Mouse (Mus musculus): ENCODE measurements around the gene Arhgap19.
A peak's percentile ranks its signal among the peaks of the same experiment; 100 is the strongest.
"Not testable (repeated sequence)": the region's sequence is repeated elsewhere in the genome, so short reads cannot be mapped to it uniquely, and the experiment has no call there.

Arhgap19 gene

DNA sequence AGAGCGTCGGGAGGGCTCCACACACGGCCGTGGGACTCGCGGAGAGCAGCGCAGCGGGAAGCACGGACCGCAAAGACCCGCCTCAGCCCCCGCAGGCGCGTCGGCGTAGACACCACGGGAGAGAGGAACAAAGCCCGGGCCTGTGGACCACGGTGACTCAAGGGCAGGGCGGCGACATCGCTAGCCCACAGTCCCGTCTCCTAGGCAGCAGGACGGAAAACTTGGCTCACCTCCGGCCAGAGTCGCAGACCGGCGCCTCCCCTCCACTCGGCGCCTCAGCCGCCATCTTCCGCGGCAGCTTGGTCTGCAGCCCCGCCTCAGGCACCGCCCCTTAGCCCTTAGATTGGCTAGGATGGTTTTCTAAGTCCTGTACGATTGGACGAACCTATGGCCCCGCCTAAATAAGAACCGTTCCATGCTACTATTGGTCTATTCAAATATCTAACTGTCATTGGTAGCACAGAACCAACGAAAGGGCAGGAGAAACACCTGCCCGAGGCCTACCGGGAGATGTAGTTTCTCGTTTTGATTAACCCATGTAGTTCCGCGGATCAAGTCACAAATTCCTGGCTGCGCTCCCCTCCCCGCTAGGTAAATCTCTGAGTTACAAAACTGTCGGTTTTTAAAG is at the start of gene Arhgap19:
Gene Arhgap19 (minus strand): TSS at position 306 of the 628 bp plus-strand sequence.
- DNase-seq: peak; percentile 100

DNA sequence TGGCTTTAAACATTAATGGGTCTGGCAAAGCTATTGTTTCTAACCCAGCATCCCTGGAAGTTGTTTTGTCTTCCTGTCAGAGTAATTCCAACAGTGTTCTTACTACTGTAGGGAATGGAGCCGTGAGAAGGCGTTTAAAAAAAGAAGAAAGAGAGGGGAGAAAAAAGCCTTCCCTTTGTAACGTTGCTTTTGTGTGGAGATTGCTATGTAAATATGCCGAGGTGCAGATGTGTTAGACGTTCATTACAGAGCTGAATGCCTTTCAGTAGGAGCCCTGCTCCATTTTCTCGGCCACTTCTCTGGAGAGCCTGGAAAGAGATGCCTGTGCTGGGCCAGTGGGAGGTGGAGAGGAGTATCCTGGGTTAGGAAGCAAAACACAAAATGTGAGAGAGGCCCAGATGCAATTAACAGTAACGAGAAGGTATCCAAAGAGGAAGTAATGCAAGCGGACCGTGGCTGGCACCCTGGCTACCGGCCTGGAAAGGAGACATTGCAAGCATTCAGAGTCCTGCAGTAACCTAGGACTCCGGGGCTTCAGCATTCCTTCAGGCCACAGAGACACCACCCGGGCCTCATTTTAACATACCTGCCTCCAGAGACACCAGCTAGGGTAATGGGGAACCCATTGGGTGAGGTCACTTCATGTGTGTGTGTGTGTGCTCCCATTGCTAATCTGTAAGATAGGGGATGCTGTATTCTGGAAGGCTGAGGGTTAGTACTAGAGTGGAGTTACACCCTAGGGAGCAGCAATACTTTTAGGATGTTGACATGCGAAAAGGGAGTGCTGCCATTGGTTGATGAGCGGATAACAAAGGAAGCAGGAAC is 49.1 kb upstream of the Arhgap19 start:
- no peak for DNase-seq

DNA sequence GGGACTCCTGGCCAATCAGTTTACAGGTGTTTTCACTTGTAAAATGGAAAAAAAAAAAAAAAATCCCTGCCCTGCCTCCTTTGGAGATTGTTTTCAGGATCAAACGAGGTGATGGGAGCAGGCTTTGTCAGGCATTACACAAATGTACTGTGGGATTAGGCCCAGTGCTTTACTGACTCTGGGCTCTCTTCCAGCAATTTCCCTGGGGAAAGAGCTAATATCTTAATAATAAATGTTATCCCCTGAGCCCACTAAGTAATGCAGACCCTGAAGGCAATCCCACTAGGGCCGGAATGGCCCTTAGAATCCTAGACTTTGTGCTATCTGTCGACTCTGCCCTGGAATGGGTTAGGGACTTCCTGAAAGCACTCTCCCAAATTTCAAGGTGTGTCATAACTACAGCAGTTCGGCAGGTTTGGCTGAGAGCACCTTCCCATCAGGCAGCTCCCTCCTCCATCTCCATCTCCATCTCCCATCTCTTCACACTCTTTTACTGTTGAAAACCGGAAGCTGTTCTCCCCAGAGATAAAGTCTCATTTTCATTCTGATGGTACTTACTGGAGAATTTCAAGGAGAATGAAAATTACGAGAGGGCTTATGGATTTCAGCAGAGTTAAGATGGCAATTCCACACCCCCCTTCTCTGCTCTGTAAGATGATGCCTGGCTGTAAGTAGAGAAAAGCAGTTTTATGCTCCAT is 48.3 kb upstream of the Arhgap19 start:
- DNase-seq: no peak

DNA sequence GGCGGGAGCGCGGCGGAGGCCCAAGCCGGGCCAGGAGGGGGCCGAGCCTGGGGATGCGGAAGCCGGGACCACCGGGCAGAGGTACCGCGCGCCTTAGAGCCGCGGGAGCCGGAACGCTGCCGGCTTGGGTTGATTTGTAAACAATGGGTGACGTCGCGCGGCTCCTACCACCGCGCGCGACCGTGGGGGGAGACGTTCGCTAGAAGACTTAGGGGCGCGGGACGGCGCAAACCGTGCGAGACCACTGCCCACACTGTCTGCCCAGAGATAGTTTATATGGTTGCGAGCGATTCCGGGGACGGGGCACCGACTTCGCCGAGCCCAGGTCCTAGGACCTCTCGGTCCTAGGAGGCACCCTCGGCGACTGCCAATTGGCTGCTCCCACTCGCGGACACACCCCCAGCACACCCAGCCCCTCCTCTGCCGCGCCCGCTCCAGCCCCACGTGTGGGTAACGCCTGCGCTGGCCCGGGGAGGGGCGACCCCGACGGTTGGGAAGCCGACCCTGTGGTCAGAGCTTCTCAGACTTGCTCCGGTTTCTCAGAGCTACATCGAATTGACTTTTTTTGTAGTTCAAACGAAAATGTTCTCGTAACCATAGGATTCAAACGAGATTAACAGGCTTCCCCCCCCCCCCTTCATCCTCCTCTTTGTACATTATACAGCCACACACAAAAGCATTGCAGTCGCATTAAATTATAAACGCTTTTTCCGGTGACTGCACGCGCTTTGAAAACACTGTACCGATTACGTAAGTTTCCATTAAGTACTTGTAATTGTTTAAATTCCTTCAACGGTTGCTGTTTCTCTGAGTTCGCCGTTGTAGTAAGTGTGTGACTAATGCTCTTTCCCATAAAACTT is 46.4 kb upstream of the Arhgap19 start, which contains the start of gene Frat2:
Gene Frat2 (minus strand): TSS at position 141 of the 860 bp plus-strand sequence.
- peak; percentile 99 for DNase-seq

DNA sequence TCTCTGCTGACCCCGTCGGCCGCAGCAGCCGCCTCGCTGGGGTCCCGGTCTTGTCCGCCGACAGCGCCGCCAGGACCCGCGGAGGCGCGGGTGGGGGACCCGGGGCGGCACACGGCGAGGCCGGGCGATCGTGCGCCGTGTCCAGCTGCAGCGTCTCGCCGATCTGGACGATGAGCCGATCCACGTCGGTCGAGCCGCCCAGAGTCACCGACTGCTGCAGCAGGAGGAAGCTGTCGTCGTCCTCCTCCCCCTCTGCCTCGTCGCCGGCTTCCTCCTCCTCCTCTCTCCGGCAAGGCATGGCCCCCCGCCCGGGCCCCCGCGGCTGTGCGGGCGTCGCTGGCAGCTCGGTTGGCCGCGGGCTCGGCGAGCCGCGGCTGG is 45.8 kb upstream of the Arhgap19 start:
- DNase-seq: not testable (repeated sequence)

DNA sequence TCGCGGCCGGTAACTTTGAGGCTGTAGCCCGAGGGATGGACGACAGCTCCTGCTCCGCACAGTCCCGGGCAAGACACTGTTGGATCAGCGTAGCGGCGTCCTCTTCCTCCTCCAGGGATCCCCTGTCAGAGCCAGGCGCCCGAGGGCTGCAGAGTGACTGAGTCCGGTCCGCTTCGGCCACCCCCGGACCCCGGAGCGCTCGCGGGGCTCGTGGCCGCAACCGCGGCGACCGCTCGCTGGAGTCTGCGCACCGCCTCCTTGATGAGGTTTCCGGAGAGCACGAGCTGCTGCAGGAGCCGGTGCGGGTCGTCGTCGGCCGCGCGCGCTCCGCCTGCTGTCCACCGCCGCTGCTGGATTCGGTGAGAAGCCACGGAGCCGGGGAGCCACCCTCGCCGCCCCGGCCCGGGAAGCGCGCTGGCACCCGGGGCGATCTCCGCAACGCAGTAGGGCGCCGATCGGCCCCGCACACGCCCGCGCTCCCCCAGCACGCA is 45.3 kb upstream of the Arhgap19 start:
- DNase-seq: peak; percentile 95

DNA sequence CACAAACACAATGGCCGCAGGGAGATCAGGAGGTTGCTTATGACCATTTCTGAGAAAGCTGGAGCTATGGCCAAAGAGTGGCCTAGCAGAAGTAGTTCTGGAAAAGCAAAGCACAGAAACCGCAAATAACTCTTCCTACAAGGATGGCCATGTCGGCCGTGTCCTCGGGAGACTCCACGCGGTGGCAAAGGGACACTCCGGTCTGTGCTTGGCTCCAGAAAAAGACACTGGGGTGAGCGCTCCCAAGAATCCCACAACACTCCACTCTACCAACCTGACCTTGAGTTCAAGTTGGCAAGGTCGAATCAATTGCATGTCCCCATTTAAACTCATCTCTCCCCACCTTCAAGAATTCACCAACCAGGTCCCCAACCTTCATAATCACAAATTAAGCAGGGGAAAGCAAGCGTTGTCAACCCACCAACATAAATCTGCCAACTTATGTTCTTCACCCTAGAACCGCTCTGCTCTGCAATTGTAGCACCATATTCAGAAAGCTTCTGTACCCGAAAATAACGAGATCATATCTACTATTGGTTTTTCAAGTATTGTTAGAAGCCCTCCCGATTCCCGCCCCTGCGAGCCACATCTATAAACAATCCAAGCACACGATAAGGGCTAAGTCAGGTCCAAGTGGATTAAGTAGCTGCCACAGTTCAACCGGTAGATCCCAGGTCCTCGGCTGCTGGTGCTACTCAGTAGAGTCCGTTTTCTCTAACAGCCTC is 44.7 kb upstream of the Arhgap19 start:
- no peak for DNase-seq

DNA sequence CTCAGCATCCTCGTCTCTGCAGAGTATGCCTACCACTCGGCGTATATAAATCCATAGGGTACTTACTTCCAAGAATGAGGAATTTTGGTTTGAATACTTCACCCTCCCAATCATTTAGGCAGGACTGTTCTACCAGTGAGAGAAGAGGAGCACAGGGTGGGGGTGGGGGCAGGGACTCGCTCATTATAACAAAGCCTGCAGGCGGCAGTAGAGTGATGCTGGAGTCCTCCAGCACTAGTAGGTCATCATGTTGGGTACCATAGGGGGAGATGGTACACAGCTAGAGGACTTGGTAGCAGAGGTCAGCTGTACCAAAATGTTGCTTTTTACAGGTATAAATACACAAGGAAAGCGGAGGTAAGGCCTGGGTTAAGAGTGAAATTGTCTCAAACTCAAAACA is 42.5 kb upstream of the Arhgap19 start:
- DNase-seq: no peak

DNA sequence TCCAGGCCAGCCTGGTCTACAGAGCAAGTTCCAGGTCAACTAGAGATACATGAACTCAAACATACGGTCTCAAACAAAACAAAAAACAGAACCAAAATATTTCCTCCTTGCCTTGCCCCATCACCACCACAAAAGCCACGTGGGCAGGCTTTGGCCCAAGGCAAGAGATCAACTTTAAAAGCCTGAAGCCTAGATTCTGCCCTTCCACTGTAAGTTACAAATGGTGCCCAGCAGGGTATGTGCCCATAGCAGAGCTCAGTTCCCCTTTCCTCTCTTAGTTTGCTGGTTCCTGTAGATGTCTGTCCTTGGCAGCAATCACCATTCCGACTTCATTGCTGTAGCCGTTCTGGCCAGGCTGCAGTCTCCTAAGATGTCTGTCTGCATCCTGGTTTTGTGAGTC is 40.9 kb upstream of the Arhgap19 start:
- no peak for DNase-seq

DNA sequence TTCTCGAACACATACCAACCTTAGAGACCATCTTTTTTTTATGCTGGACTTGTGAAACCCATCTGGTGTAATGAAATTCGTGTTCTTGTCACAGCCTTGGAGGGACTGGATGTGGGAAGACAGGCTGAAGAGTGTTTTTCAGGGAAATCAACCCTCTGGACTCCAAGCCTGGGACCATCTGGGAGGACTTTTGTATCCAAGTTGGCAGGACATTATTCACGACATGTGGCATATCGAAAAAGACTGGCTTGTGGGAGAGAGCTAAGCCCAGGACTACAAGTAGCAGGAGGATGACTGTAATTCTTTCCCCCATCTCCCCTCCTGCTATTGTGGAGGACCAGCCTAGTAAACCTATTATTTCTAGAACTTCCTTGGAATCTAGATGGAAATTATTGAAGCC is 40.3 kb upstream of the Arhgap19 start:
- DNase-seq: no peak

DNA sequence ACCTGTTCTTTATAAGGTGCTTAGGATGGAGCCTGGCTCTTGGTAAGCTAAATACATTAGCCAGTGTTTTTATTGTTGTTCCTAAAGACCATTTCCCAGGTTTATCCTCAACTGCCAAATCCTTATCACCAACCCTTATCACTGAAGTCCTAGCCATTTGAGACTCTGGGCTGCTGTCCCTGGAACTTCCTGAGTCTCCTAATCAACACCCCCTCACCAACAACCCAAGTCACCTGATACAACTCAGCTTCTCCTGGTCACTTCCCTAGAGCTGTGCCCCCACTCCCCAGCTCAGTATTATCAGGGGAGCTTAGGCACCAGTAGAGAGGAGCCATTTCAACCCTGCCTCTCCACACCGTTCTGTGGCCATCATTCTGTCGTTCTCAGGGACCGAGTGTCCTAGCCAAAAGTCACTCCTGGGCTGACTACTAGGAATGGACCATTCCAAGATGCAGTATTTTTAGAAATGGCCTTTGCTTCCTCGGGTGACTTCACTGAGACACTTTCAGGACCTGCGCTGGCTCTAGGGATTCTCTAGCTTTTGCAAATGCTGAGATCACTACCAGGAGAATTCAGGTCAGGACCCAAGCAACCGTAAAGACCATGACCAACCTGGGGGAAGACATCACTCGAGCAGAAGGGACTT is 39.4 kb upstream of the Arhgap19 start:
- DNase-seq: no peak

DNA sequence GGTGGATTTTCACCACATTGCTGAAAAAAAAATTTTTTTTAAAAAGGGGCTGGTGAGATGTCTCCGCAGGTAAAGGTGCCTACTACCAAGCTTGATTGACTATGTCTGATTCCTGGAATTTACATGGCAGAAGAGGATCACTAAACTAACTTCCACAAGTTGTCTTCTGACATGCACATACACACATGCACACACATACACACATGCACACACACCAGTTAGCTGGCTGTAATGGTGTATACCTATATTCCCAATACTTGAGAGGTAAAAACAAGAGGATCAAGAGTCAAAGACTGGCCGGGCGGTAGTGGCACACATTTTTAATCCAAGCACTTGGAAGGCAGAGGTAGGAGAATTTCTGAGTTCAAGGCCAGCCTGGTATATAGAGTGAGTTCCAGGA is 37.8 kb upstream of the Arhgap19 start:
- DNase-seq: no peak

DNA sequence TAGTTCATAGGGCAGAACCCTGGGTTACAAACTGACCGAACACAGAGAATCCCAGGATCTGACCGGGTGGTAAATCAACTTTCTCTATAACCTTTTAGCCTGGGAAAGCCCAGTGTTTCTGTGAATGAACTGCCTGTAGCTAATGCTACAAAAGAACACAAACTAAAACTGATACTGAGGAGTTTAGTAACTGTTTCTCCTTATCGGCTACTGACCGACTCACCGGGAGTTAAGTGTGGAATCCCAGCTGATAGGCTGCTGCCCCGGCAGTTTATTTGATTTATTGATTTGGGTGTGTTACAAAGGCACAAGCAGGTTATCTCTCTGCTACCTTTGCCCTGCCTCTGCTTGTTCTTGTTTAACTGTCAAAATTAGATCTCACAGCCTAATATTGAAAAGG is 37.0 kb upstream of the Arhgap19 start:
- no peak for DNase-seq

DNA sequence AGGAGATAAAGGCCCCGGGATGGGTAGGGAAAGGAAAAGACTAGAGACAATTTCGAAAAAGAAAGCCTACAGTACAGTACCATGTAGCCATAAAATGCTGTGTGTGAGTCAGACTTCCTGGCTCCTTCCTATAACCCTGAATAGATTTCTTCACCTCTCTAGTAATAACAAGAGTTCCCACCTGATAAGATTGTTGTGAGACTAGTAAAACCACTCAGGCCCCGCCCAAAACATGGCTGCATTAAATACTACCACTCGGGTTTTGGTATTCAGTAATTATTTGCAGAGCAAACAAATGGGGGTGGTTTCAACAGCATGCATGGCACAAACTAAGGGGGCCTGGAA is 36.0 kb upstream of the Arhgap19 start:
- no peak for DNase-seq

DNA sequence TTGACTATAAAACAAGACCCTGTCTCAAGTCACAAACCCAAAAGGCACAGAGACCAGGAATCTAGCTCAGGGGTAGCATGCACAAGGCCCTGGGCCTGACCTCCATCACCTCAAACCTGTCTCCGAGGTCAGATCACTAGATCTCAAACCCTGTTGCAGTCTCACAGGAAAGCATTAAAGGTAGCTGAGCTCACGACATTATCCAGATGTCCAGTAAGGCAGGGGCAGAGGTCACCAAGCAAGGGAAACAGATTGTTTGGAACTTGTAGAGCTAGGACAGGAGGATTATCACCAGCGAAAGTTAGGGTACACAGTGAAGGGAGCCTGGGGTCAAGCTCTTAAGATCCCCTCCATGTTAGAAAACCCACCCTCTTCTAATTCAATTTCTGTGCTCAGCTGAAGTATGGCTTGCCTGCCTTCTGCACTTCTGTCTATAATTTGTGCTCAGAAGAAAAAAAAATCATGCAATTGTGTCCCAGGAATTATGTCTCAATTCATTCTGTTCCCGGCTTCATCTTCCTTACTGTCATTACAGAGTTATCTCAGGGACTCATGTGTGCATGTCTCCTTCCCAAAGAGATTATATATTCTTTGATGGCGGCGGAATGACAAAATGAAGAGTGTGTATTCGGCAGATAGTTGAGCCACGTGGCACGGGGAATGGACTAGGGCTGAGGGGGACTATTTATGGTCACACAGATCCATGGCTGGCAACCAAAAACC is 35.5 kb upstream of the Arhgap19 start:
- DNase-seq: no peak

DNA sequence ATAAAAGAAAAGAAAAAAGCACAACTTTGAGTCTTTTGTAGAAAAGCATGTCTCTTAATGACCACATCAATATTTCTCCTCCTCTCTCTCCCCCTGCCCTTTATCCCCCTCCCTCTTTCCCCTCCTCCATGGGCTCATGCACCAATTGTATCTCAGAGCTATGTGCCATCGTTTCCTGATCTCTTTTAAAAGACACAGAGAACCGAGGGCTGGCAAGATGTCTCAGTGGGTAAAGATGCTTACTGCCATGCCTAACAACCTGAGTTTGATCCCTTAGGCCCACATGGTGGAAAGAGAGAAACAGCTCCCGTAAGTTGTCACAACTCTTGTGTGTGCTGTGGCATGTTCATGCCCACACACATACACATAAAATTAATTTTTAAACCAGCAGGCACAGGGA is 34.9 kb upstream of the Arhgap19 start:
- no peak for DNase-seq

DNA sequence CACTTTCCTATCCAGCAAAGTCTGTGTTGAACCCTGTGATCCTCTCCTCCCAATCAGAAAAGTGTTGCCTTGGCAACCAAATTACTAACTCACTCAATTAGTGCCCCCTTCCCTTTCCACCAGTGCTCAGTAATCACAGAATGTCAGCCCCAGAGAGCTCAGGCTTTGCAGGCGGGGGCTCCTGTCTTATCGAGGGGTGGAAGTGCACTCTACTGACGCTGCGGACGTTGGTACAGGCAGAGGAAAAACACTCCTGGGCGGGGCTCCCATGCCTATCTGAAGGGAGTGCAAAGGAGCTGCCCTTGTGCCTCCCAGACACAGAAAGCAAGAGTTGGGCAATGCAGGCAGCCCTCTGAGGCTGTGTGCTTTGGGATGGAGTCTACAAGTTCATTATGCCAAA is 34.0 kb upstream of the Arhgap19 start:
- peak; percentile 93 for DNase-seq

DNA sequence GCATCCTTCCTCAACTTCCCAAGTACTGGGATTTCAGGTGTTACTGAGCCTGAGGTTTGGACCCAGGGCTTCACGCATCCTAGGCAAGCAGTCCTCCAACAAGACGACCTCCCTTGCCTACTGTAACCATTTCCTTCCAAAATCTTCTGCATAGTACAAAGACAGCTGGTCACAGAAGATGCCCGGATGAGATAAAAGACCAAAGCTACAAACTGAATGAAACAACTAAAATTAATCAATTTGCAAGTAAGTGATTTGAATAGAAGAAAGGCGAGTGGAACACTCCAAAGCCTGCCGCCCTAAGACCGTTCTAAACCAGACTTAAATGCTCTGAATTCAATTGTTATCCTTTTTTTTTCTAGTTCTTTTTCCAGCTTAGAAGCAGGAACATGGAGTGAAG is 33.6 kb upstream of the Arhgap19 start:
- no peak for DNase-seq

DNA sequence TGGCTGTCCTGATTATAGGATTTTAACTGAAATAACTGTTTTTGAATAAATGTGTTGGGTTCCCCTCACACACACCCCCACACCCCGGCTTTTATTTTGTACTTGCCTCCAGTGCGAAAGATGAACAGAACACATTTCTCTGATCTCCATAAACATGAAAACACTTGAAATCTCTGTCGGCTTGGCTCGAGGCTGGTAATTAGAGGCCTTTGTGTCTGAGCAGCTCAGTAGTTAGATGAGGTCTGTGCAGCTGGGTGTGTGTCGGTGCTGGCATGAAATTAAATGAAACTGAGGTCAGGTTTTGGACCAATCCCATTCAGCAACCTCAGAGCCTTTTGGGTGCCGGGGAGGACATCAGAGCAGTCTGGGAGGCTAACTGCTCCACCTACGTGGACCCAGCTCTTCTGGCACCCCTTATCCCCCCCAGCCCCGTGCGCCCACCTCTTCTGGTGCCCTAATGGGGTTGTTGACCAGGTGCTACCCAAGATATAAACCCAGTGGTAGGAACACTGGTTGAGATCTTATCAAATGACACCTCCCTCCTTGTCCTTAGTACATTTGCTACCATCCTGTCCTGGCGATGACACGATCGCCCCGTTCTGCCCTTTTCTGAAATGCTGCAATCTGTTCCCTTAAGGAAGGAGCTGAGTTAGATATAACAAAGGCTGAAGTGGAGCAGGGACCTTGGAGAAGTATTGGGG is 30.8 kb upstream of the Arhgap19 start:
- no peak for DNase-seq

DNA sequence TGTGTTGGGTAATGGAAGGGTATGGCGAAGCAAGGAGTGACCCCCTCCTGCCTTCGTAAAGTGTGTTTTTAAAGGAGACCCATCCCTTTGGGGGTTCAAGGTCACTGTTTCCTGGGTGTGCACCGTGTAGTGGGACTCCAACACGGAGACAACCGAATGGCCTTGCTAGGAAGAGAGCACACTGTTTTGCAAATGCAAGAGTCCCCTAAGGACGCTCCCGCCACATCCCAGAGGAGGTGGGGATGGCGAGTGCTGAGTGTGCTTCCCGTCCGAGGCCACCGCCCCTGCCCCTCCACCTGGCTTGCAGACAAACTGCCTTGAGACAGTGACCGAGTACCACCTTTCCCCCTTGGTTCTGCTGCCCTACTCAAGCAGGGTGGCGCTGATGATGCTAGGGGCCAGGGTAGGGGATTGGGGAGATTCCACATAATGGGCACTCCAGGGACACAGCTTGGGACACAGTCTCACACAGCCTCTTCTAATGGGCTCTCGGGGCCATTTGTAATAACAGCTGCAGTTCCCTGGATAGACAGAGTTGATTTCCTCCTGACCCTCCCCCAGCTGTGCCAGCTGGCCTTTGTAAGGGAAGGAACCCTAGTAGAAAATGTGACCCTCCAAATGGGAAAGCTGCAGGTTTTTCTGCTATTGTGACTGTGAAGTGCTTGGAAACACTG is 30.0 kb upstream of the Arhgap19 start:
- DNase-seq: peak; percentile 88

Data from heart, adult 11 months (tissue).